Mouse (Mus musculus) heart, postnatal 0 days (tissue): ENCODE results near the gene Igsf21. TPM values are rescaled to one million over a fixed set of nuclear protein-coding genes. Genes with fewer than 3 reads are reported as not detected.

Source experiments
- ATAC-seq: fragments of 200-750 bp; cut with Nextera tagmentation; 2 replicates; pipeline ENCODE4 v1.8.0; 2017; ENCODE audit warnings: low read depth, moderate number of reproducible peaks, moderate library complexity; ENCODE audit not compliant: insufficient read depth
- DNase-seq: peaks from one replicate; pipeline ENCODE4 v3.0.0-alpha.2; 2016; ENCODE audit warnings: low spot score
- H3K27ac ChIP-seq: fragments of 300-500 bp; sonication (generic); 2 replicates; pipeline ENCODE4 v1.5.1; 2014; ENCODE audit warnings: low read depth, mild to moderate bottlenecking
- H3K27me3 ChIP-seq: fragments of 300-500 bp; sonication (generic); 2 replicates; pipeline ENCODE4 v1.6.1; 2014; ENCODE audit warnings: low read length, mixed read lengths; ENCODE audit not compliant: control insufficient read depth, insufficient read depth
- H3K36me3 ChIP-seq: fragments of 300-500 bp; sonication (generic); replicated peaks from 2 replicates; pipeline ENCODE4 v1.6.1; 2014; ENCODE audit warnings: low read length, mixed read lengths; ENCODE audit not compliant: control insufficient read depth, insufficient read depth
- H3K4me1 ChIP-seq: fragments of 300-500 bp; sonication (generic); 2 replicates; pipeline ENCODE4 v1.6.1; 2014; ENCODE audit warnings: antibody characterized with exemption; ENCODE audit not compliant: control insufficient read depth, insufficient read depth
- H3K4me2 ChIP-seq: fragments of 300-500 bp; sonication (generic); 2 replicates; pipeline ENCODE4 v1.6.1; 2014; ENCODE audit warnings: low read depth, mild to moderate bottlenecking, low read length, moderate library complexity
- H3K4me3 ChIP-seq: fragments of 300-500 bp; sonication (generic); 2 replicates; pipeline ENCODE4 v1.5.1; 2014; ENCODE audit warnings: low read depth, low read length
- H3K9ac ChIP-seq: fragments of 300-500 bp; sonication (generic); replicated peaks from 2 replicates; pipeline ENCODE4 v1.6.1; 2014; ENCODE audit warnings: low read depth, low read length, mixed read lengths
- H3K9me3 ChIP-seq: fragments of 300-500 bp; sonication (generic); replicated peaks from 2 replicates; pipeline ENCODE4 v1.6.1; 2016; ENCODE audit warnings: low read length; ENCODE audit not compliant: control insufficient read depth
- CTCF ChIP-seq: IDR thresholded peaks from 2 replicates; pipeline ENCODE4 v1.5.1; 2016; ENCODE audit warnings: antibody characterized with exemption, control low read depth, low read depth
- EP300 ChIP-seq: IDR thresholded peaks from 2 replicates; pipeline ENCODE4 v1.6.1; 2016; ENCODE audit warnings: antibody characterized with exemption, low read depth
- WGBS: fragments of 180-500 bp; shearing (Covaris S2); extraction: QIAGEN DNeasy Blood & Tissue Kit; methylation state at CpG from one replicate; pipeline ENCODE4 v1.1.7; 2014; 5-methylcytosine and 5-hydroxymethylcytosine counted together
- polyA plus RNA-seq: library from polyadenylated mRNA; unstranded; fragments of >200 nt; fragmentation: Nextera tagmentation; extraction: Ambion mirVana; gene quantifications from 2 replicates; pipeline ENCODE4 v1.2.1, GENCODE M21; 2015
- total RNA-seq: library from RNA; depleted of rRNA; stranded (reverse); fragments of >200 nt; gene quantifications from 2 replicates; pipeline ENCODE4 v1.2.3, GENCODE M21; 2014; ENCODE audit warnings: low replicate concordance

Gene Igsf21
- total and polyA plus RNA-seq, 2 experiments from 2014 or later, result 0.05 TPM; not detected in 1

- DNase-seq (no peak), ATAC-seq (no peak)
- Histone ChIP-seq H3K27ac (no peak overlapping the region), H3K27me3 (no peaks in the 10 kb centered on the region), H3K36me3 (no peaks in the 10 kb centered on the region), H3K4me1 (no peaks in the 10 kb centered on the region; the same call in 1 of the 2 replicates), H3K4me3 (no peak overlapping the region), H3K9ac (no peak overlapping the region), H3K4me2 (no peak overlapping the region), H3K9me3 (no peaks in the 10 kb centered on the region)
- WGBS, result 31% methylated on average over 5 of the region's 5 CpGs
- TF ChIP-seq CTCF (no peak), EP300 (no peak)
Measured at GRCm38 (mm10) chr4:139977308-139977781, 269.2 kb downstream of the Igsf21 start.
